Mouse (Mus musculus): ENCODE measurements around the gene Acot7. TPM values are rescaled to one million over a fixed set of nuclear protein-coding genes. Genes with fewer than 3 reads are reported as not detected.
A peak's percentile ranks its signal among the peaks of the same experiment; 100 is the strongest.

Gene Acot7
- polyA plus RNA-seq, 1 experiment from 2014 or later = 72.5 TPM

DNA sequence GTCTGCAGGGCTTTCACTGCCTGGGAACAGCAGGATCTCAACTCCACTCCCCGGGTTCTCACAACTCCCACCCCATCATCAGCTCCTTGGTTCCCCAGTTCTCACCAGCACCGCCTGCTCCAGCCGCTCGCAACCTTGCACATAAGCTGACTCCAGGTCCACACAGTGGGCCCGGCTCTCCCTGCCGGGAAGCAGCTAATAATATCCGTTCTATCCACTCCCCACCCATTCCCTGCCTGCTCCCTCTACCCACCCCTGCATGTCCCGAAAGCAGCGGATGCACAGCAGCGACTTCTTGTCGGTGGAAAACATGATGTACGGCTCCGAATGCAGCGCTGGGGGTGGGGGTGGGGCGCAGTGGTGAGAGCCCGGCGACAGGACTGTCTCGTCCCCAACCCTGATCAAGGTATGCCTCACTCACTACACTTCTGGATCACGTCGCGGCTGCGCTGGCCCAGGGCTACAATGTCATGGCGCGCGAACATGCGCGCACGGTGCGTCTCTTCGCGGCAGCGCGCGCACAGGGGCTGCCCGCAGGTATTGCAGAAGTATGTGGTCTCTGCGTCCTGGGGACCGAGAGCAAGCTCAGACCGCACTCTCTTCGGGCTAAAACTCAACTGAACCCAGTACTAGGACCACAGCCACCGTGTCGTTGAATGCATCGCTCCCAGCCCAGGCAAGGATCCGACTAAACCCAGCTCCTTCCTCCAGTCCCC lies 137.7 kb downstream of the Acot7 start:
- no peaks in the 10 kb centered on the region for H3K36me3 ChIP-seq
- peaks cover 22% of the 10 kb centered on the region for H3K4me1 ChIP-seq
- no peaks in the 10 kb centered on the region for H3K9me3 ChIP-seq
- H3K27ac ChIP-seq = no peak overlapping the region
- H3K27me3 ChIP-seq = peaks cover 80% of the 10 kb centered on the region
- no peak overlapping the region for H3K9ac ChIP-seq
- WGBS = under 1% methylated on average over 43 of the region's 43 CpGs
- no peak for ATAC-seq (ENCODE audit: borderline replicate concordance, extremely low read depth, low FRiP score, low TSS enrichment)
- peak overlapping the region; percentile 22 for H3K4me3 ChIP-seq
- peak overlapping the region; percentile 48 for H3K4me2 ChIP-seq

DNA sequence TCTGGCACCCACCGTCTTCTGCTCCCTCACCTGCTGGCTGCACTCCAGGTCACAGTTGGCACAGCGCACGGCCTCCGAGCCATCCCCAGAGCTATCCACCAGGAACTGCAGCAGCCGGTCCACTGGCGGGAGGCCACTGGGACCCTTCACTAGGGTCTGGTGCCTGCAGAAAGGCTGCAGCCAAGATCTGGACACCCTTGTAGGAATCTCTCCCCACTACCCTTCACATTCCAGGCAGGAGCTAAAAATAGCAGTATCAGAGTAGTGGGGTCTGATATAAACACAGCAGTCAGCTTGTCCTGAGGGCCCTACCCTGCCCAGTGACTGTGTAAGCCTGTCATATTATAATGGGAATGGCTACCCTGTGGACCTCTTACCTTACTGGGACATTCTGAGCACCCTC lies 139.7 kb downstream of the Acot7 start:
- no peak overlapping the region for H3K4me2 ChIP-seq
- H3K27ac ChIP-seq = no peak overlapping the region
- ATAC-seq (ENCODE audit: borderline replicate concordance, extremely low read depth, low FRiP score, low TSS enrichment) = no peak
- H3K36me3 ChIP-seq = no peaks in the 10 kb centered on the region
- H3K27me3 ChIP-seq = peaks cover 60% of the 10 kb centered on the region
- H3K4me3 ChIP-seq = no peak overlapping the region
- no peak overlapping the region for H3K9ac ChIP-seq
- H3K9me3 ChIP-seq = no peaks in the 10 kb centered on the region
- H3K4me1 ChIP-seq = peaks cover 18% of the 10 kb centered on the region
- 53% methylated on average over 6 of the region's 6 CpGs for WGBS

- no peaks in the 10 kb centered on the region for H3K9me3 ChIP-seq
- H3K36me3 ChIP-seq = no peaks in the 10 kb centered on the region
- no peak within 1 kb of the TSS for H3K27ac ChIP-seq
- ATAC-seq (ENCODE audit: borderline replicate concordance, extremely low read depth, low FRiP score, low TSS enrichment) = no peak
- peak within 1 kb of the TSS; percentile 18; the same call in 1 of the 2 replicates for H3K9ac ChIP-seq
- H3K4me1 ChIP-seq = peaks cover 8% of the 10 kb centered on the region
- H3K4me2 ChIP-seq = peak within 1 kb of the TSS; percentile 45
- peaks cover 49% of the 10 kb centered on the region for H3K27me3 ChIP-seq
- H3K4me3 ChIP-seq = peak within 1 kb of the TSS; percentile 12; the same call in 1 of the 2 replicates
- 3% methylated on average over 26 of the region's 26 CpGs for WGBS
Measured at GRCm38 (mm10) chr4:152318517-152319234, 140.7 kb downstream of the Acot7 start, which contains the start of gene Rnf207. Rnf207 (minus strand) TSS chr4:152318993.

Other genes with a start within 250 kb of the Acot7 start
- 58.9 and 64.4 TPM in 2 replicates for gene Dnajc11, start 244.4 kb upstream of the Acot7 start, polyA plus RNA-seq (2015; fragmentation: Nextera tagmentation; extraction: Ambion mirVana)
- gene Thap3, start 189.1 kb upstream of the Acot7 start, polyA plus RNA-seq (2015; fragmentation: Nextera tagmentation; extraction: Ambion mirVana) = 40.7 and 41.1 TPM in 2 replicates
- gene Phf13, start 181.9 kb upstream of the Acot7 start, polyA plus RNA-seq (2015; fragmentation: Nextera tagmentation; extraction: Ambion mirVana) = 28.5 and 29.7 TPM in 2 replicates
- 15.3 and 16.1 TPM in 2 replicates for gene Klhl21, start 169.3 kb upstream of the Acot7 start, polyA plus RNA-seq (2015; fragmentation: Nextera tagmentation; extraction: Ambion mirVana)
- gene Zbtb48, start 150.5 kb upstream of the Acot7 start, polyA plus RNA-seq (2015; fragmentation: Nextera tagmentation; extraction: Ambion mirVana) = 19.0 and 21.2 TPM in 2 replicates
- gene Tas1r1, start 139.6 kb upstream of the Acot7 start, polyA plus RNA-seq (2015; fragmentation: Nextera tagmentation; extraction: Ambion mirVana) = 0.40 and 0.42 TPM in 2 replicates
- 29.4 and 31.1 TPM in 2 replicates for gene Nol9, start 138.8 kb upstream of the Acot7 start, polyA plus RNA-seq (2015; fragmentation: Nextera tagmentation; extraction: Ambion mirVana)
- gene Plekhg5, start 105.6 kb upstream of the Acot7 start, polyA plus RNA-seq (2015; fragmentation: Nextera tagmentation; extraction: Ambion mirVana) = 18.9 and 22.3 TPM in 2 replicates
- 1.1 and 1.5 TPM in 2 replicates for gene Tnfrsf25, start 62.2 kb upstream of the Acot7 start, polyA plus RNA-seq (2015; fragmentation: Nextera tagmentation; extraction: Ambion mirVana)
- gene Espn, start 25.8 kb upstream of the Acot7 start, polyA plus RNA-seq (2015; fragmentation: Nextera tagmentation; extraction: Ambion mirVana) = 11.4 and 13.4 TPM in 2 replicates
- gene Hes2, start 19.3 kb upstream of the Acot7 start, polyA plus RNA-seq (2015; fragmentation: Nextera tagmentation; extraction: Ambion mirVana) = 0.26 and 0.61 TPM in 2 replicates
- 14.9 and 15.2 TPM in 2 replicates for gene Gpr153, start 96.1 kb downstream of the Acot7 start, polyA plus RNA-seq (2015; fragmentation: Nextera tagmentation; extraction: Ambion mirVana)
- not detected in 2 replicates for gene Hes3, start 113.5 kb downstream of the Acot7 start, polyA plus RNA-seq (2015; fragmentation: Nextera tagmentation; extraction: Ambion mirVana)
- 25.2 and 26.0 TPM in 2 replicates for gene Icmt, start 119.1 kb downstream of the Acot7 start, polyA plus RNA-seq (2015; fragmentation: Nextera tagmentation; extraction: Ambion mirVana)
- gene Rnf207, start 140.9 kb downstream of the Acot7 start, polyA plus RNA-seq (2015; fragmentation: Nextera tagmentation; extraction: Ambion mirVana) = 2.9 and 3.3 TPM in 2 replicates
- 354 and 364 TPM in 2 replicates for gene Rpl22, start 147.6 kb downstream of the Acot7 start, polyA plus RNA-seq (2015; fragmentation: Nextera tagmentation; extraction: Ambion mirVana)
- 0.03 and 0.10 TPM in 2 replicates for gene Chd5, start 160.5 kb downstream of the Acot7 start, polyA plus RNA-seq (2015; fragmentation: Nextera tagmentation; extraction: Ambion mirVana)

Data from lung, embryonic 15.5 days (tissue).